Mouse (Mus musculus): Measurements from ENCODE around the gene Rbm6.

Gene Rbm6

DNA sequence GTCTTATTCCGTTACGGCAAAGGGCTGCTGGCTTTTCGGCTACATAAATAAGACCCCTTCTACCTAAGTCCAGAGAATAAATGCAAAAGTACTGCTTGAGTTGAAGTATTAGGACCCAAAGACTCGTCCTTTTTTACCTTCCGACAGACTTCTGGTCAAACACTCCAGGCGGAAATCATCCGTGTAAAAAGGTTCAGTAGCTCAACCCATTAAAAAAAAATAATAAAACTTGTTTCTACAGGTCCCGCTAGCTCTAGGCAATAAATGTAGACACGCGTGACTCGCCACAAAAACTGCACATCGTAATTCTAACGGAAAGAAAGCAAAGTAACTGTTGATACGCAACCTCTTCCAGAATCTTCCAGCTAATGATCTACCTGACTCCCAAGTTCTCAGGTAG is at the start of gene Rbm6:
Gene Rbm6 (minus strand): TSS at position 101 of the 400 bp plus-strand sequence.
- in situ Hi-C loops (cut with MboI; ENCODE audit: unreplicated experiment in 2 of 2): no loop called here

DNA sequence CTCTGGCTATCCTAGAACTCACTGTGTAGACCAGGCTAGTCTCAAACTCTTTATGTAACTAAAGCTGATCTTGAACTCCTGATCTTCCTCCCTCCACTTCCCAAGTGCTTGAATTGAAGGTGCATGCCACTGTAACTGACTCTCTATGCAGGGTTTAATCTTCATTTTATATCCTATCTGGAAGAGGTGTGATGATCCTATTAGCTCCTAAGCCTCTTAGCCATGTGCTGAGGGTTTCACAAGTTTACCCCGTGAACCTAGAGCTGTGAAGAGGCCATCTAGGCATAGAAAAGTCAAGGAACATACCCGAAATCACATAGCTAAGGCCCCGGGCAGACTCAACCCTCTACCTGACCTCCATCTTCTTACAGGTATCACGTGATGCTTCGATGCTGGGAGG is 46.4 kb upstream of the Rbm6 start:
- in situ Hi-C loops (cut with MboI; ENCODE audit: unreplicated experiment in 2 of 2): no loop called here

DNA sequence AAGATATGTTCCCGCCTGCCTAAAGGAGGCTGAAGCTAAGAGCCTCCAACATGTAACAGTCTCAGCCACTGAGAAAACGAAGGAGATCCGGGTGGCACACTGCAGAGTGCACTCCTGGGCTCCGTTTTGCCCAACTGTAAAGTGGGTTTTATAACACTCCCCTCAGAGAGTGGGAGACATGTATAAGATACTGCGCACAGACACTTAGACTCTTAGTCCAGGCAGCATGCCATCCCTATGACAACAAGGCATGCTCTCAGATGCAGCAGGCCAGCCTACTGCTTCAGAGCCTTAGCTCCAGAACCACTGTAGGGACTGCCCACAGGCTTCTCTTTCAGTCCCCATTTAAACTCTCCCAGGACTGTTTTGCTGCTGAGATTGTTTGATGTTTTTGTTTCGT is 45.8 kb upstream of the Rbm6 start:
- in situ Hi-C loops (cut with MboI; ENCODE audit: unreplicated experiment in 2 of 2): no loop called here

DNA sequence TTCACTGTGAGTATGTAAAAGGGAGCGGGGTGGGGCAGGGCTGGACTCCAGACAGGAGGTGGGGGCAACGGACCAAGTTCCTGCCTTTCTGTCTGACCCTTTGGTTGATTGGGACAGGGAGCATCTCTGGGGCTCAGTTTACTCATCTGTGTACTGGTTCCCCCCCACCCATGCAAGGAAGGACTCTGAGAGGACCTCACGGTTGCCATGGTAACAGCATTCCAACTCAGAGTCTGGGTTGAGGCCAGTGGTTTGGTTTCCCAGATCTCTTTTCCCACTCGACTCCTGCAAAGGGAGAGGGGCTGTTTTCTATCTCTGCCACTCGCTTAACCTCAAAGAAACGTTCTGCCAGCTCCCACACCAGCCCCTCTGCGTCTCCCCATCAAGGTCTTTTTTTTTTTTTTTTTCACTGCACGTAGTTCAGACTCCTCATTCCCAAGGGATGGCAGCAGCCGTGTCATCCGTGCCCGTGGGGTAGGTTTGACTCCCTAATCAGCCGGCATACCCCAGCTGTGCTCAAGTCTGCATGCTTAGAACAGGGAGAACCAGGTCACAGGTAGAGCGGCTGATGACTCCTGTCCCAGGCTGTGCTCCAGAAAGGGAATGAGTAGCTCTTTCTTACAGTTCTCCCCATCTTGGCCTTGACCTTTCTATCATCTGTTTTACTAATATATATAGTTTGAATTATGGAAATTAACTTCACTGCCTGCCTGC is 45.0 kb upstream of the Rbm6 start:
- in situ Hi-C loops (cut with MboI; ENCODE audit: unreplicated experiment in 2 of 2): no loop called here

DNA sequence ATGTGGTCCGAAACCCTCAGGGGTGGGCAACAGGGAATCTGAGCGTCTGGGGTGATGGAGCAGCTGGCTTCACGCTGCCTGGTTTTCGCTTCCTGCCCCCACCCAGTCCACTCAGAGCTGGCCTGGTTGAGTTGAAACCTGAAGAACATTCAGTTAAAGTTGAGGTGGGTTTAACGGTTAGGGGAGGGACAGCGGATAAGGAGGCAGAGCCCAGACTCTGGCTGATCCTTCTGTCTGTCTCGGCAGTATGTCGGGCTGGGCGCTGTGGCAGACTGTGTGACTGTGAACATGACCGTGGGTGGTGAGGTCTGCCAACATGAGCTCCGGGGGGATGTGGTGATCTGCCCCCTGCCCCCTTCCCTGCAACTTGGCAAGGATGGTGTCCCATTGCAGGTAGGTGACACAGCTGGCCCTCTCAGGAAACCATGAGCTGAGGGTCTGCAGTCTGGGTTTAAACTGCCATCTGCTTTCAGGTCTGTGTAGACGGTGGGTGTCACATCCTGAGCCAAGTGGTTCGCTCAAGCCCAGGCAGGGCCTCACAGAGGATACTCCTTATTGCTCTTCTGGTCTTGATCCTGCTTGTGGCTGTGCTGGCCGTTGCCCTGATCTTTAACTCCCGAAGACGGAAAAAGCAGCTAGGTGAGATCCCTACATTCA is 41.9 kb upstream of the Rbm6 start:
- in situ Hi-C loops (cut with MboI; ENCODE audit: unreplicated experiment in 2 of 2): loop anchor here in 1 of 2 experiments (5.0 kb wide), 1 partner anchor 32 kb away; no protein-coding TSS in a partner anchor

DNA sequence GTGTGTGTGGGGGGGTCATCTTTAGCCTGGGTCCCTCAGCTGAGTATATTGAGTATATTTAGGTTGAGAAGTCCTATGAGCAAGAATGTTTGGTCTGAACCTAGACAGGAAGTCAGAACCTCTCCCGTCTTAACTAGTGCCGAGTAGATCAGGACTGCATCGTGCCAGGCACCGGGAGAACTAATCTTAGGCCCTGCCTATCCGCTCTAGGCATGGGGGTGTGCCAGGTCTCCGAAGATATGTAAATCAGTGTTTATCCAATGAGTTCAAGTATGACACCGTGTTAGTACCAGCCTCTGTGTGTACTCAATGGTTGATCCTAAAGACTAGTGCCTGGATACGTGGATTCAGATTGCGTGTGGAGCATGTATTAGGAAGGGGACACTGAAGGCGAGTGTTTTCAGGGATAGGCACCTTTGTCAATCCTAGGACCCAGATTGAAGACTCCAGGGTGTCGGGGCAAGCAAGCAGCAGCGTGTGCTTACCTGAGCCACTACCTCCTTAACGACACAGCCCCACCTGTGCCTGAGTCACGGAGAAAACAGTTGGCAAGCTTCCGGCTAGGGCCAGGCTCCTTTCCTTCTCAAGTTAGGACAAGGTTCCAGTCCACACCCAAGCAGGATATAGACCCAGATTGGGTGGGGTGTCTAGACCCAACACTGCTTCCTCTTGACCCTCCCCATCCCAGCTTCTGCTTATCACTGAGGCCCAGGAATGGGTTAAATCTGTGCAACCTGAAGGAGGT is 37.2 kb upstream of the Rbm6 start:
- in situ Hi-C loops (cut with MboI; ENCODE audit: unreplicated experiment in 2 of 2): loop anchor here in 1 of 2 experiments (5.0 kb wide), 1 partner anchor 37 kb away; no protein-coding TSS in a partner anchor

DNA sequence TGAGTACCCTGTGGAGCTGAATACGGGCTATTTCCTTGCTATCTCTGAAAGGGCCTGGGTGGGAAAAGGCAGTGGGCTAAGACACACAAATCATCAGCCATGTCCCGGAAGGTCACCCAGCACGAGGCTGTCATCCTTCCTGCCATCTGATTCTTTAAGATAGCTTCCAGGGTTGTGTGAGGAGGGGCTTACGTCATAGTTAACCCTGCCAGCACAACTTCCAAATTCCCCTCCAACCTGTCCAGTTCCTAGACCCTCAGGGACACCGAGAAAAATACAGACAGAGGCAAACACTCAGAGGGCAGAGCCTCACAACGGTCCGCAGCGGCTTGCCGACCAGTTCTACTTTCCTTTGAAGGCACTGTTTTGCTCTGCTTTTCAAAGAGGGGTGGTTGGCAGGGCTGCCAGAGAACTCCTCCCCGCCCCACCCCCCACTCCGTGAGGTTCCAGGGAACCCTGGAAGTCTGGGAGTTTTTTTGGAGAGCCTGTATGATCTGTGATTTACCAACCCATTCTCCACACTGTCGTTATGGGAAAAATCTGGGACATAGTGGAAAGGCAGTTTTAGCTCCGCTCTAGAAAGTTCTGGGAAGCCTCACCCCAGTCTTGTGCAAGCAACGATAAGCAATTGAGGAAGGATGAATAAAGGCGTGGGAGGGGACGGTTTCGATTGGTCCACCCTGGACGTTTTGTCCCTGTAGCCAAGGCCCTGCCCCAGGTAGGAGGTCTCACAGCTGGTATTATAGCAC is 35.5 kb upstream of the Rbm6 start:
- in situ Hi-C loops (cut with MboI; ENCODE audit: unreplicated experiment in 2 of 2): no loop called here

DNA sequence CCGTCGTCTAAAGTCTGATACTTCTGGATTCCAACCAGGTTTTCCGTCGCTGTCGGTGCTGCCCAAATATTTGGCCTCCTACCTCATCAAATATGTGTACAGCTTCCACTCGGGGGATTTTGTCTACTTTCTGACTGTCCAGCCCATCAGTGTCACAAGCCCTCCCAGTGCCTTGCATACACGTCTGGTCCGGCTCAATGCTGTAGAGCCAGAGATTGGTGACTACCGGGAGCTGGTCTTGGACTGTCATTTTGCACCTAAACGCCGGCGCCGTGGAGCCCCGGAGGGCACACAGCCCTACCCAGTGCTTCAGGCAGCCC is 34.7 kb upstream of the Rbm6 start:
- in situ Hi-C loops (cut with MboI; ENCODE audit: unreplicated experiment in 2 of 2): no loop called here

DNA sequence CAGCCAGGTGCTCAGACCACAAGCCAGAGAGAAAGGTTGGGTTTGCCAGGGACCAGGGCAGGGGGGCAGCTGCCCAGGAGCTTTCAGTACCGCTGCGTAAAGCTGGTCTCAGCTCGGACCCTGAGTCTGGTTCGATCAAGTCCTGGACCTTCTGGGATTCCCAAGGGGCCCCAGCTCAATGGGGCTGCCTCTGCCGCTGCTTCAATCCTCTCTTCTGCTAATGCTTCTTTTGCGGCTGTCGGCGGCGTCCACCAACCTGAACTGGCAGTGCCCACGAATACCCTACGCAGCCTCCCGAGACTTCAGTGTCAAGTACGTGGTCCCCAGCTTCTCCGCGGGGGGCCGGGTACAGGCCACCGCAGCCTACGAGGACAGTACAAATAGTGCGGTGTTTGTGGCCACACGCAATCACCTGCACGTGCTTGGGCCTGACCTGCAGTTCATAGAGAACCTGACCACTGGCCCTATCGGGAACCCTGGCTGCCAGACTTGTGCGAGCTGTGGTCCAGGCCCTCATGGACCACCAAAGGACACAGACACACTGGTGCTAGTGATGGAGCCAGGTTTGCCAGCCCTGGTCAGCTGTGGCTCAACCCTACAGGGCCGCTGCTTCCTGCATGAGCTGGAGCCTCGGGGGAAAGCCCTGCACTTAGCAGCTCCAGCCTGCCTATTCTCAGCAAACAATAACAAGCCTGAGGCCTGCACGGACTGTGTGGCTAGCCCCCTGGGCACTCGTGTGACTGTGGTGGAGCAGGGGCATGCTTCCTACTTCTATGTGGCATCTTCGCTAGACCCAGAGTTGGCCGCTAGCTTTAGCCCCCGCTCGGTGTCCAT is 34.1 kb upstream of the Rbm6 start:
- in situ Hi-C loops (cut with MboI; ENCODE audit: unreplicated experiment in 2 of 2): no loop called here

DNA sequence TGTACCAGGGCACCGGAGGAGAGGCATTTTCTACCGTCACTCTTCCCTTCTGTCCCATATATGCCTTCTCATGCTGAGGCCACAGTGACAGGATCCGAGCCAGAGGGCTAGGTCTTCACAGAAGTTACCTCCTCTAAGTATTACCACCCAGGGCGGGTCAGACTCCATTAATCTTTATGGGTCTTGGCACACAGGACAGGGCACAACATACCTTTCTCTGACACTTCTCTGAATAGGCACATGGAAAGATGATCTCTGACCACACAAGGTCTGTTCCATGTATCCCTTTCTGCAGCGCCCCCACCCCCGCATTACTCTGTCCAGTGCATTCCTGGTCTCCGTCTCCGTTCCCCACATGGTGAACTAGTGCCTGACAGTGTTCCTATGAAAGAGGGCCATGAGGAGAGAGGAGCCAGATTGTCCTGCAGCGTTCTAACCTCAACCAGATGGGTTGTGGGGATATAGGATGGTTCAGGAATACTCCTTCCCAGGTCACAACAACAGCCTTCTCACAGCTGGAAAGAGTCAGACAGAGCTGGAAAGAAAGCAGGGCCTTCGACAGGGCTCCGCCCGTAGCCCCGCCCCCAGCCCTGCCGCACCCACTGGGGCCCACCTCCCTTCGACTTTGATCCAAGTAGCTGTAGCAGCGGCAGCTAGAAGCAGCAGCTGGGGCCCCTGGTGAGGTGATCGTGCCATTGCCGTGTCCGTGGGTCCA is 33.4 kb upstream of the Rbm6 start, which contains the start of gene Mst1r:
Gene Mst1r (plus strand): TSS at position 622 of the 715 bp plus-strand sequence.
- in situ Hi-C loops (cut with MboI; ENCODE audit: unreplicated experiment in 2 of 2): no loop called here

DNA sequence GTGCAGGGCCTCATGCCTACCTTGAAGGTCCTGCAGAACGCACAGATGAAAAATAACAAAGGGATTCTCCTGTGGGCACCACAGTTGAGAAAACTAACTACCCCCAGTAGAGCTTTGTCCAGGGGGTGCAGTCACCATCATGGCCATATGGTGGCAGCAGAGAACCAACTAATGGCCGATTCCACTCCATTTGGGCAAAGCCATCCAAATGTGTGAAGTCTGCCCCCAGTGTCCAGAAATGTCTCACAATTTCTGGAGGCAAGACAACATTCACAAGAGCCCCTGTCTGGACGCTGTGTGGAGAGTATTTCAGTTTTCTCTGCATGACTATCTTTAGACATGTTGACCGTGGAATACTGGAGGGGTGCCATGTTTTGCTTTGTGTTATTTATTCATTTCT is 31.7 kb upstream of the Rbm6 start:
- in situ Hi-C loops (cut with MboI; ENCODE audit: unreplicated experiment in 2 of 2): loop anchor here (5.0 kb wide), 1 partner anchor 163 kb away; no protein-coding TSS in a partner anchor

DNA sequence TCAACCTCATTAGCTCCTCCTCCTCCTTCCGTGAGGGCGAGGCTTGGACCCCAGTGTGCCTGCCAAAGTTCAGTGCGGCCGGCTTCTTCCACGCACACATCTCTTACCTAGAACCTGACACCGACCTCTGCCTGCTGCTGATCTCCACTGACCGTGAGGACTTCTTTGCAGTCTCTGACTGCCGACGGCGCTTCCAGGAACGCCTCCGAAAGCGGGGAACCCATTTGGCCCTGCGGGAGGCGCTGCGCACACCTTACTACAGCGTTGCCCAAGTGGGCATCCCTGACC is 28.5 kb upstream of the Rbm6 start:
- in situ Hi-C loops (cut with MboI; ENCODE audit: unreplicated experiment in 2 of 2): loop anchor here (5.0 kb wide), 1 partner anchor 166 kb away; no protein-coding TSS in a partner anchor

DNA sequence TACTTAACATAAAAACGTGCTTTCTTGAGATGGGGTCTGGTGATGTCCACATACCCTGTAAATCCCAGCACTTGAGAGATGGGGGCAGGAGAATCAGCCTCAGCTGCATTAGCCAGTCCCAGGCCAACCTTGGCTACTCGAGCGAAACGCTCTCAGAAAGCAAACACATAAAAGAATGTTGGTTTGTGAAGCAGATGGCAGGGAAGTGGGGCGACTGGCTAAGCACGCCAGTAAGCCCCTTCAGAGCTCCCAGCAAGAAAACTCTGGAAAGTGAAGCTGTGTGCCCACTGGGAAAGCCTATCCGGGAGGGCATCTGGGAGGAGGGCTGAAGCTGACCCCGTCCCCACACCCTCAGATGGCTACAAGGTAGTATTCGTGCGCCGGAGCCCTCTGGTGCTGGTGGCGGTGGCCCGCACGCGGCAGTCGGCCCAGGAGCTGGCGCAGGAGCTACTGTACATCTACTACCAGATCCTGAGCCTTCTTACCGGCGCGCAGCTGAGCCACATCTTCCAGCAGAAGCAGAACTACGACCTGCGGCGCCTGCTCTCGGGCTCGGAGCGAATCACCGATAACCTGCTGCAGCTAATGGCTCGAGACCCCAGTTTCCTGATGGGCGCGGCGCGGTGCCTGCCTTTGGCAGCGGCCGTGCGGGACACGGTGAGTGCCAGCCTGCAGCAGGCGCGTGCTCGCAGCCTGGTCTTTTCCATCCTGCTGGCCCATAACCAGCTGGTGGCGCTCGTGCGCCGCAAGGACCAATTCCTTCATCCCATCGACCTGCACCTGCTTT is 28.0 kb upstream of the Rbm6 start:
- in situ Hi-C loops (cut with MboI; ENCODE audit: unreplicated experiment in 2 of 2): loop anchor here (5.0 kb wide), 1 partner anchor 166 kb away; no protein-coding TSS in a partner anchor

DNA sequence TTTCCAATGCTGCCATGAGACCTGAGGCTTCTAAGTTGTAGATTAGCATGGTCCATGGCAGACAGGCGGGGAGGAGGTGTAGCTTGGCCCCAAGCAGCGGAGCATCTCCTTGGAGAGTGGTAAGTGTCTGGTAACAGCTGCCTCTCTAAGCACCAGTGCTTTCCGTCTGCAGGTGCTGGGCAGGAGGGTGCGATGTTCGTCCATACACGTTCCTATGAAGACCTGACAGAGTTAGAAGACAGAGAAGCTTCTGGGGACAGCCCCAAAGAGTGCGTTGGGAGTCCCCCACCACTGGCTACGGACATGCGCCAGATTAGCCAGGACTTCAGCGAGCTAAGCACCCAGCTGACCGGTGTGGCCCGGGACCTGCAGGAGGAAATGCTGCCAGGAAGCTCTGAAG is 26.8 kb upstream of the Rbm6 start:
- in situ Hi-C loops (cut with MboI; ENCODE audit: unreplicated experiment in 2 of 2): loop anchor here (5.0 to 10.0 kb wide), 2 partner anchors 167 to 305 kb away; no protein-coding TSS in a partner anchor

DNA sequence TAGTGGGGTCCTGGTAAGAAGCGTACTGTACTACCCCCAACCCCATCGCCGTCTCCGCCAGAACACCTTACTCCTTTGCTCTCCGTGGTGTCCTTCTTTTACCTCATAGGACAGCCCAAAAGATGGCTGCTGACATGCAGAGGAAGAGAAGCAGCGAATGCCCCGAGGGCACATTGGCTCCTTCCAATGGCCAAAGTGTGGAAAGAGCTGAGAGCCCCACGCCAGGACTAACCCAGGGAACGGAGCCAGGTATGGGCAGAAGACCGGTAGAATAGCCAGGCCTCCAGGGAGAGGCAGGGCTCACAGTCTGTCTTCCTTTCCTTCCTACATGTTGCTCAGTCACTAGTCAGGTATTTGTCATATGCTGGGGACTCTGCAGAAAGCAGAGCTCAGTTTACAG is 25.5 kb upstream of the Rbm6 start:
- in situ Hi-C loops (cut with MboI; ENCODE audit: unreplicated experiment in 2 of 2): loop anchor here in 1 of 2 experiments (10.0 kb wide), 1 partner anchor 306 kb away; no protein-coding TSS in a partner anchor

DNA sequence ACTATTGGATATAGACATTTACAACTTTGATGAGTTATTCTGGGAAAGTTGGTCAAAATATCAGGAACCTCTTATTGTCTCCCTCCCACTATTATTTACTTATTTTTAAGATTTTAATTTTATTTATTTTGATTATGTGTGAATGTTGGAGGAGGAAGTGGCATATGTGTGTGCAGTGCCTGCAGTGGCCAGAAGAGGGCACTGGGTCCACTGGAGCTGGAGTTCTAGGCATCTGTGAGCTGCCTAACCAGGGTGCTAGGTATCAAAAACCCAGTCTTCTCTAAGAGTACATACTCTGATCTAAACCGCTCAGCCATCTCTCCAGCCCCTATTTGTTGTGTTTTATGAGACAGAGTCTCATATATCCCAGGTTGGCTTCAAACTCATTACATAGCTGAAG is 18.0 kb upstream of the Rbm6 start:
- in situ Hi-C loops (cut with MboI; ENCODE audit: unreplicated experiment in 2 of 2): loop anchor here in 1 of 2 experiments (10.0 kb wide), 1 partner anchor 314 kb away; no protein-coding TSS in a partner anchor

DNA sequence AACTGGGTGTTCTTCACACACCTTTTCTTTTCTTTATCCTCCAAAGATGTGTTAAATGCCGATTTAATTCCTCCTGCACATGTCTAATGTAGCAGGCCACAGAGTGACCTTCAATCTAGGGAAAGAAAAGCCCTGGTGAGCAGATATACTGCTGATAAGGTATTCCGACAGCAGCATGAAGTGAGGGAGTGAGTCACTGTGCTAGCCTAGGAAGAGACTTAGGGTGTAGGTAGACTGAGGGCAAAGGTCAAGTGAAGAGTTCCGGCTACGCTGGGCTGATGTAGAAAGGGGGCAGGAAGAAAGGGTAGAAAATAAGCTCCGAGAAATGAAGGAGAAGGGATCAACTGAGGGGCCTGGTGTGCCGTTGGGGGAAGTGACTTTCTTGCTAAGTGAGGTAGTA is 17.2 kb upstream of the Rbm6 start:
- in situ Hi-C loops (cut with MboI; ENCODE audit: unreplicated experiment in 2 of 2): loop anchor here in 1 of 2 experiments (10.0 kb wide), 1 partner anchor 315 kb away; no protein-coding TSS in a partner anchor

DNA sequence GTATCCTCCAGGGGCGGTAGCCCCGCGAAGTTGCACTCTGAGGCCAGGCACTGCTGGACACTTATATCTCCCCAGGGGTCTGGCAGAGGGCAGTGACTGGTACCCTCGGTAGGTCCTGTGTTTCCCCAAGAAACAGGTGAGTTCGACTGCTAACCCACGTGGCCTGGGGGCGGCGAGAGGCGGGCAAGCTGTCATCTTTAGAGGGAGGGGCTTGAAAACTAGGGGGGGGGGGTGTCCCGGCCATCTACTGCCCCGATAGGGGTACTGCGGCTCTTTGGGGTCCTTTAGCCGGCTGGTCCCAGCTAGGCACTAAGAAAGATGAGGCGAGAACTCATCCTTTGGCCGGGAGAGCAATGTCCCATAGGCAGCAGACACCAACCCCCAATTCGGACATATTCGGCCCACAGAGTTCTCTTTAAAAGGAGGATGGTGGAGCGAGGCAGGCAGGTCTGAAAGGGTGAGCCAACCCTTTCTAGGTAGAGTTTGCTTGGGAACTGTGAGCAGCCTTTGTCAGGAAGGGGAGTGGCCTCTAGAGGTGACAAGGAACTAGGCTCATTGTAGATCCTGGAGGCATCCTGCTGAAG is 15.3 kb upstream of the Rbm6 start:
- in situ Hi-C loops (cut with MboI; ENCODE audit: unreplicated experiment in 2 of 2): no loop called here

Measured in v-Abl transformed pro-B cells (cell line).